Mouse (Mus musculus): ENCODE measurements at regions not wholly inside any gene's neighbourhood (a gene's known extent, or its start where the extent isn't known, plus 50 kb on each side); places are given as distances from the start of the nearest gene placed in this dataset.

- DNase-seq: no peak
Measured at GRCm38 (mm10) chr2:67107274-67107673, 306.3 kb upstream of the Gm21830 start.

- DNase-seq: peak; percentile 2
Measured at GRCm38 (mm10) chr2:67089418-67089817, 304.7 kb upstream of the Scn7a start.

- DNase-seq: no peak
Measured at GRCm38 (mm10) chr2:67068944-67069343, 284.2 kb upstream of the Scn7a start.
